8 mouse cellular contexts compared by ENCODE assay signal in genomic region chr17:46486995-46487394, GRCm38 (mm10). TPM values are rescaled to one million over a fixed set of nuclear protein-coding genes. Genes with fewer than 3 reads are reported as not detected.
A peak's percentile ranks its signal among the peaks of the same experiment; 100 is the strongest.
DNase-seq lines count a peak whose midpoint lies in the region; ATAC-seq lines count a peak whose summit lies in the region.
"Had no signal": no experiment of that assay in that cellular context is flagged by ENCODE, and none has a peak within 500 bp of the region (broad histone marks: within the 10 kb centered on the region; RNA-seq: fewer than 3 reads in every experiment).

No protein-coding gene starts in this region.

- peak overlapping the region; percentile 84 for H3K4me2 ChIP-seq in forebrain, embryonic 12.5 days
- H3K4me2 ChIP-seq in limb, embryonic 11.5 days (ENCODE audit: low read depth, severe bottlenecking) = peak overlapping the region; percentile 84

- peak; percentile 25 for DNase-seq in left cerebral cortex, postnatal 4 days
- no peak for DNase-seq in left cerebral cortex, postnatal 25 days (ENCODE audit: low spot score in 2 of 2)
- DNase-seq in limb, embryonic 11.5 days (ENCODE audit: low spot score) = peak; percentile 28
- DNase-seq in retina, embryonic 14.5 days (ENCODE audit: low spot score) = peak; percentile 18
- no peak for DNase-seq in adrenal gland, postnatal 4 days (ENCODE audit: low spot score in 2 of 2)
- DNase-seq in gastrocnemius, postnatal 36 days = no peak
- DNase-seq: kidney, postnatal 14 days had no signal

- H3K9ac ChIP-seq in forebrain, embryonic 12.5 days = peak overlapping the region; percentile 93
- H3K9ac ChIP-seq in limb, embryonic 11.5 days (ENCODE audit: low read length) = peak overlapping the region; percentile 63

- 0 out of 2 replicates have a peak, but pooled peaks cover 2% of the 10 kb centered on the region for H3K36me3 ChIP-seq in forebrain, embryonic 12.5 days (replicated peaks)
- H3K36me3 ChIP-seq in limb, embryonic 11.5 days (ENCODE audit: control insufficient read depth, insufficient read depth, low read length) = no peaks in the 10 kb centered on the region

- WGBS in forebrain, embryonic 12.5 days = 1% methylated on average over 18 of the region's 22 CpGs
- WGBS in limb, embryonic 11.5 days = 3% methylated on average over 14 of the region's 22 CpGs

- H3K27me3 ChIP-seq in forebrain, embryonic 12.5 days = peaks cover 54% of the 10 kb centered on the region
- peaks cover 60% of the 10 kb centered on the region for H3K27me3 ChIP-seq in limb, embryonic 11.5 days (ENCODE audit: control insufficient read depth, insufficient read depth, low read length)

- intact Hi-C loops in left cerebral cortex, postnatal 4 days (cut with DNase I) = no loop called here
- intact Hi-C loops in left cerebral cortex, postnatal 25 days (cut with DNase I) = no loop called here
- intact Hi-C loops in gastrocnemius, postnatal 36 days (cut with DNase I) = no loop called here

- peak; percentile 53 for ATAC-seq in forebrain, embryonic 12.5 days (ENCODE audit: low FRiP score)
- ATAC-seq in limb, embryonic 11.5 days (ENCODE audit: insufficient number of reproducible peaks, low FRiP score, low TSS enrichment, low read depth) = no peak

- no peaks in the 10 kb centered on the region for H3K9me3 ChIP-seq in forebrain, embryonic 12.5 days
- no peaks in the 10 kb centered on the region for H3K9me3 ChIP-seq in limb, embryonic 11.5 days (ENCODE audit: control insufficient read depth, low read length)

- H3K4me1 ChIP-seq in forebrain, embryonic 12.5 days = peaks cover 51% of the 10 kb centered on the region
- H3K4me1 ChIP-seq in limb, embryonic 11.5 days (ENCODE audit: control insufficient read depth, insufficient read depth, low read length) = peaks cover 10% of the 10 kb centered on the region

- H3K27ac ChIP-seq in forebrain, embryonic 12.5 days = peak overlapping the region; percentile 46; the same call in 1 of the 2 replicates
- H3K27ac ChIP-seq in limb, embryonic 11.5 days (replicated peaks; ENCODE audit: low read depth, low read length) = no peak overlapping the region

- H3K4me3 ChIP-seq in forebrain, embryonic 12.5 days (replicated peaks) = peak overlapping the region; percentile 87
- H3K4me3 ChIP-seq in limb, embryonic 11.5 days (ENCODE audit: low read depth, low read length) = peak overlapping the region; percentile 45

RNA-seq across cellular contexts. Expression of gene Ttbk1, which starts 0.5 kb away (rescaled TPM):
- 10 to 100 TPM; 86.7 to 88.6 TPM for total RNA-seq in left cerebral cortex, postnatal 4 days (2021)
- 100 to 1,000 TPM; 133 to 141 TPM for total RNA-seq in left cerebral cortex, postnatal 25 days (2021)
- 4.0 and 5.0 TPM in 2 replicates for polyA plus RNA-seq in forebrain, embryonic 12.5 days (2016; fragmentation: Nextera tagmentation; extraction: Ambion mirVana)
- 0.27 and 0.58 TPM in 2 replicates for polyA plus RNA-seq in limb, embryonic 11.5 days (2014; fragmentation: Nextera tagmentation; extraction: Ambion mirVana)
- total RNA-seq in adrenal gland, postnatal 4 days (2021) = 1 to 10 TPM; 2.4 to 3.7 TPM
- total RNA-seq in gastrocnemius, postnatal 36 days (2021) = under 1 TPM; 0.36 to 0.39 TPM

RNA-seq across cellular contexts. Expression of gene Dnph1, which starts 9.5 kb away (rescaled TPM):
- total RNA-seq in left cerebral cortex, postnatal 4 days (2021) = 1 to 10 TPM; 6.0 to 7.1 TPM
- 1 to 10 TPM; 3.2 to 3.6 TPM for total RNA-seq in left cerebral cortex, postnatal 25 days (2021)
- polyA plus RNA-seq in forebrain, embryonic 12.5 days (2016; fragmentation: Nextera tagmentation; extraction: Ambion mirVana) = 68.3 and 71.7 TPM in 2 replicates
- 59.7 and 62.3 TPM in 2 replicates for polyA plus RNA-seq in limb, embryonic 11.5 days (2014; fragmentation: Nextera tagmentation; extraction: Ambion mirVana)
- 1 to 10 TPM; 9.2 to 9.3 TPM for total RNA-seq in adrenal gland, postnatal 4 days (2021)
- total RNA-seq in gastrocnemius, postnatal 36 days (2021) = 1 to 10 TPM; 4.9 to 6.7 TPM

RNA-seq across cellular contexts. Expression of gene Slc22a7, which starts 48.7 kb away (rescaled TPM):
- under 1 TPM; 0.28 to 0.62 TPM for total RNA-seq in left cerebral cortex, postnatal 4 days (2021)
- total RNA-seq in left cerebral cortex, postnatal 25 days (2021) = under 1 TPM in 1 of 2 experiments, not detected in 1; 0.25 TPM
- 0.14 TPM in 1 of 2 replicates, not detected in the other for polyA plus RNA-seq in forebrain, embryonic 12.5 days (2016; fragmentation: Nextera tagmentation; extraction: Ambion mirVana)
- polyA plus RNA-seq in limb, embryonic 11.5 days (2014; fragmentation: Nextera tagmentation; extraction: Ambion mirVana) = not detected in 2 replicates
- total RNA-seq in adrenal gland, postnatal 4 days (2021) = 1 to 10 TPM in 1 of 2 experiments, under 1 TPM in 1; 0.14 to 4.0 TPM
- not detected for total RNA-seq in gastrocnemius, postnatal 36 days (2021)

RNA-seq across cellular contexts. Expression of gene Crip3, which starts 58.3 kb away (rescaled TPM):
- total RNA-seq in left cerebral cortex, postnatal 4 days (2021) = 1 to 10 TPM; 2.6 to 4.7 TPM
- total RNA-seq in left cerebral cortex, postnatal 25 days (2021) = 1 to 10 TPM; 6.2 to 6.6 TPM
- 0.79 and 0.91 TPM in 2 replicates for polyA plus RNA-seq in forebrain, embryonic 12.5 days (2016; fragmentation: Nextera tagmentation; extraction: Ambion mirVana)
- polyA plus RNA-seq in limb, embryonic 11.5 days (2014; fragmentation: Nextera tagmentation; extraction: Ambion mirVana) = 0.31 TPM in 1 of 2 replicates, not detected in the other
- 1 to 10 TPM; 1.6 to 2.0 TPM for total RNA-seq in adrenal gland, postnatal 4 days (2021)
- total RNA-seq in gastrocnemius, postnatal 36 days (2021) = under 1 TPM; 0.38 to 0.39 TPM

RNA-seq across cellular contexts. Expression of gene Cul9, which starts 59.2 kb away (rescaled TPM):
- total RNA-seq in left cerebral cortex, postnatal 4 days (2021) = 10 to 100 TPM; 48.0 to 49.9 TPM
- total RNA-seq in left cerebral cortex, postnatal 25 days (2021) = 10 to 100 TPM; 55.8 to 59.3 TPM
- 9.8 and 11.3 TPM in 2 replicates for polyA plus RNA-seq in forebrain, embryonic 12.5 days (2016; fragmentation: Nextera tagmentation; extraction: Ambion mirVana)
- polyA plus RNA-seq in limb, embryonic 11.5 days (2014; fragmentation: Nextera tagmentation; extraction: Ambion mirVana) = 3.8 and 3.9 TPM in 2 replicates
- total RNA-seq in adrenal gland, postnatal 4 days (2021) = 10 to 100 TPM; 26.2 to 26.6 TPM
- 10 to 100 TPM; 11.2 to 11.4 TPM for total RNA-seq in gastrocnemius, postnatal 36 days (2021)

Comparison
In these comparisons a context has a peak if more than half of its experiments do, and no peak if none do; other contexts are left out.
1. DNase-seq: peak in left cerebral cortex, postnatal 4 days (single experiment), limb, embryonic 11.5 days (single experiment) and retina, embryonic 14.5 days (single experiment); none in left cerebral cortex, postnatal 25 days (0 of 2), adrenal gland, postnatal 4 days (0 of 2) and gastrocnemius, postnatal 36 days (0 of 2).
2. RNA of gene Ttbk1, which starts 0.5 kb away (total RNA-seq): 133 to 141 TPM in left cerebral cortex, postnatal 25 days and 86.7 to 88.6 TPM in left cerebral cortex, postnatal 4 days; 2.4 to 3.7 TPM in adrenal gland, postnatal 4 days and 0.36 to 0.39 TPM in gastrocnemius, postnatal 36 days; every median in the first group is over 10 times any median in the second.